Mouse (Mus musculus): ENCODE results near the gene Fopnl. TPM values are rescaled to one million over a fixed set of nuclear protein-coding genes. Genes with fewer than 3 reads are reported as not detected.

The Fopnl gene
- 147 and 150 TPM in 2 replicates for polyA plus RNA-seq (2015; fragmentation: Nextera tagmentation; extraction: Ambion mirVana)

DNA sequence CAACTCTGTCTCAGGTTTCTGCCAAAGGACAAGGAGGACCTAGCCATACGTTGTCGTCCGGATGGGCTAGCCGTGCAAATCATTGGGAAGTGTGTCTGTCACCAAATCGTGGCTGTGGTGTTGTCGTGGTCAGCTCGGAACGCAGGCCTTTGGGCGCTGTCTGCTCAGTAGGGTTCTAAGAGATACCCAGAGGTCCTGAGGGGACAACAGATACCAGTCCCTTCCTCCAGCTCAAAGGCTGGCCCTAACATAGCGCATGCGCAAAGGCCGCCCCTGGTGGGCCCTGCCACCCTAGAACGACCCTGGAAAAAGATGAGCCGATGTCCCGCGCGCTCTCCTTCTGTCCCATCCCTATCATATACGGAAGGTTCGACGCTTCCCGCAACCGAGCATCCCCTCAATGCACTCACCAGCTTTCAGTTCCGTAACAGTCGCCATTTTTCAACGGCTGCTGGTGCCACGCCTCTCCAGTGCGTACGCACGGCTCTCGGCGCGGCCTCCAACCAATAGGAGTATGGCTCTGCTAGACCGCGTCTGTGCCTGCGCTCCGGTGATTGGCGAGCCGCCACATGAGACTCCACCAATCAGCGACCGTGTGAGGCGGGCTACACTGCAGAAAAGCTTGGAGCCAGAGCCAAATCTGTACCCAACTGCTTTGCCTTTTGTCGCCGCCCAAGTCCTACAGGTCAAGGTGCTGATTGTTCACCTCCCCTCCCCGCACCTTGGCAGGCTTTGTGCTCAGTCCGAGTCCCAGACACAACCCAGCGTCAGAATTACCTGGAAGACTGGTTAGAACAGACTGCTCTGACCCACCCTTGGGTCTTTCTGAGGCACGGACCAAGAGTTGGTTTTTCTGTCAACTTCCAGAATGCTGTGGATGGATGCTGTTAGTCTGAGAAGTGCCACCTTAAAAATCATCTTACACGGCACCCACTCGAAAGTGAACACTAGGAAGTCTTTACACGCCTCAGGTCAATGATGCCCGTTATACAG lies at the start of gene Fopnl:
TSS of gene Fopnl (minus strand) at position 522 of the 993 bp plus-strand sequence.
- WGBS: 3% methylated on average over 51 of the region's 51 CpGs
- H3K27ac ChIP-seq (ENCODE audit: low read length): peak within 1 kb of the TSS; percentile 80
- ATAC-seq (ENCODE audit: low FRiP score, low TSS enrichment): peak; percentile 100
- H3K9ac ChIP-seq (replicated peaks; ENCODE audit: low read length): peak within 1 kb of the TSS; percentile 74
- peak within 1 kb of the TSS; percentile 77 for H3K4me2 ChIP-seq (replicated peaks; ENCODE audit: low read depth, low read length)
- peaks cover 14% of the 10 kb centered on the region for H3K36me3 ChIP-seq (ENCODE audit: insufficient read depth, low read length)
- no peaks in the 10 kb centered on the region for H3K27me3 ChIP-seq (ENCODE audit: insufficient read depth, low read length)
- H3K4me1 ChIP-seq (ENCODE audit: insufficient read depth, low read length): peaks cover 12% of the 10 kb centered on the region
- H3K4me3 ChIP-seq (ENCODE audit: low read length): peak within 1 kb of the TSS; percentile 90
- no peaks in the 10 kb centered on the region for H3K9me3 ChIP-seq (ENCODE audit: low read length)

DNA sequence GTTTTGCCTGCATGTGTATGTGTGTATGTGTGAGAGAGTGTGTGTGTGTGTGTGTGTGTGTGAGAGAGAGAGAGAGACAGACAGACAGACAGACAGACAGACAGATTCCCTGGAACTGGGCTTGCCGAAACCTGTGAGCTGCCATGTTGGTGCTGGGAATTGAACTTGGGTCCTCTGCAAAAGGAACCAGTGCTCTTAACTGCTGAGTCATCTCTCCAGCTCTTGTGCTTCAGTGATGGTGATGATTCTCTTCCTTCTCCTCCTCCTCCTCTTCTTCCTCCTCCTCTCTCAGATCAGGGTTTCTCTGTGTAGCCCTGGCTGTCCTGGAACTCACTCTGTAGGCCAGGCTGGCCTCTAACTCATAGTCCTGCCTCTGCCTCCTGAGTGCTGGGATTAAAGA lies 48.8 kb upstream of the Fopnl start:
- no peak for ATAC-seq (ENCODE audit: low FRiP score, low TSS enrichment)
- Histone ChIP-seq H3K27me3 (ENCODE audit: insufficient read depth, low read length) (no peaks in the 10 kb centered on the region), H3K4me3 (ENCODE audit: low read length) (no peak overlapping the region), H3K4me2 (replicated peaks; ENCODE audit: low read depth, low read length) (no peak overlapping the region), H3K9me3 (ENCODE audit: low read length) (no peaks in the 10 kb centered on the region), H3K36me3 (ENCODE audit: insufficient read depth, low read length) (no peaks in the 10 kb centered on the region), H3K27ac (ENCODE audit: low read length) (no peak overlapping the region), H3K4me1 (ENCODE audit: insufficient read depth, low read length) (peaks cover 14% of the 10 kb centered on the region), H3K9ac (replicated peaks; ENCODE audit: low read length) (no peak overlapping the region)
- WGBS: 100% methylated on average over 1 of the region's 1 CpGs

DNA sequence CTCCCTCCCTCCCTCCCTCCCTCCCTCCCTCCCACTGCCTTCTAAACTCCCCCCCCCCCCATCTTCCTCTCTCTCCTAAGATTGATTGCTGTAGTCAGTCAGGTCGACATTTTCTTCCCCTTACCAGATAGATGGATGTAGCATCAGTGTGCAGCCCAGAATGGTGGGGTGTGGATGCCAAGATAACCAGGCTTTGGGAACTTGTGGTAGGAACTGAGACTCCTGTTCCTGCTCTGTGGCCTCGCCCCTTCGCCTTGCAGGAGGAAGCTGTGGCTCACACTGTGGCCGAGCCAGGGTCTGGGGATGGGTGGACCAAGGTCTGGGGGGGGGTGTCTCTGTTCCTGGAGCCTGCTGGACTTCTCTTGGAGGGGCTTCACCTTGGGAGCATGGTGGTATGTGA lies 48.3 kb upstream of the Fopnl start:
- no peak overlapping the region for H3K9ac ChIP-seq (replicated peaks; ENCODE audit: low read length)
- no peaks in the 10 kb centered on the region for H3K9me3 ChIP-seq (ENCODE audit: low read length)
- no peak overlapping the region for H3K4me2 ChIP-seq (replicated peaks; ENCODE audit: low read depth, low read length)
- 59% methylated on average over 4 of the region's 4 CpGs for WGBS
- H3K27ac ChIP-seq (ENCODE audit: low read length): no peak overlapping the region
- H3K4me1 ChIP-seq (ENCODE audit: insufficient read depth, low read length): peaks cover 19% of the 10 kb centered on the region
- H3K4me3 ChIP-seq (ENCODE audit: low read length): no peak overlapping the region
- H3K36me3 ChIP-seq (ENCODE audit: insufficient read depth, low read length): no peaks in the 10 kb centered on the region
- no peaks in the 10 kb centered on the region for H3K27me3 ChIP-seq (ENCODE audit: insufficient read depth, low read length)
- ATAC-seq (ENCODE audit: low FRiP score, low TSS enrichment): no peak

DNA sequence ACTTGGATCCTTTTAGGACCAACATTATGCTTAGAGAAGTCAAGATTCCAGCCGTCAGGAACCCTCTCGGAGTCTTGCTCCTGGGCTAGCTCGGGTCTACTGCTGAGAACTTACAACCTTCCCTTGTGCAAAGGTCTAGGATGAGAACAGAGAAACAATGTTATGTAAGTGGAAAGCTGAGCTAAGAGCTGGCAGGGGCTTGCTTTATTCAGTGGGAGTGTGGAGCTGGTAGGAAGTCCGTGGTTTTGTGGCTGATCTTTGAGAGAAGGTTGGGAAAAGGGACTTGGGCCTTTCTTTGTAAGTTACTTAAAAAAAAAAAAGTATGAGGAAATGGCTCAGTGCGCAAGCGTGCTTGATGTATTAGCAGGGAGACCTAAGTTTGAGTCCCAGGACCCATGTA lies 46.9 kb upstream of the Fopnl start:
- ATAC-seq (ENCODE audit: low FRiP score, low TSS enrichment): no peak
- Histone ChIP-seq H3K9ac (replicated peaks; ENCODE audit: low read length) (no peak overlapping the region), H3K4me2 (replicated peaks; ENCODE audit: low read depth, low read length) (no peak overlapping the region), H3K4me3 (ENCODE audit: low read length) (no peak overlapping the region), H3K9me3 (ENCODE audit: low read length) (no peaks in the 10 kb centered on the region), H3K27ac (ENCODE audit: low read length) (no peak overlapping the region), H3K36me3 (ENCODE audit: insufficient read depth, low read length) (no peaks in the 10 kb centered on the region), H3K27me3 (ENCODE audit: insufficient read depth, low read length) (no peaks in the 10 kb centered on the region), H3K4me1 (ENCODE audit: insufficient read depth, low read length) (peaks cover 16% of the 10 kb centered on the region)
- 91% methylated on average over 6 of the region's 6 CpGs for WGBS

DNA sequence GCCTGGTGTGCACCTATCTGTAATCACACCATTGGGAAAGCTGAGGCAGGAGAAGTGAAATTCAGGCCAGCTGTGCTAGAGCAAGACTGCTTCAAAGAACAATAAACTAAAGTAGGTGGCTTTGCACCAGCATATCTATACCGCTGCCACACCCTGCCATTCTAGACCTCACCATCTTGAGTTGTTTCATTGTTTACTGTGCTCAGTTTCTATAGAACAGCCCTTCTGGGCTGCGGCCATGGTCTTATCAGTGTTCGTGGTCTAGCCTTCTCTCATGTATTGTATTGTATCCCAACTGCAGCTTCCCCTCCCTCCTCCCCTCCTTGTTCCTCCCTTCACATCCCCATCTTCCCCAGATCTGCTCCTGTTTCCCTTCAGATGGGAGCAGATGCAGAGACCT lies 46.3 kb upstream of the Fopnl start:
- Histone ChIP-seq H3K4me2 (replicated peaks; ENCODE audit: low read depth, low read length) (no peak overlapping the region), H3K4me3 (ENCODE audit: low read length) (no peak overlapping the region), H3K4me1 (ENCODE audit: insufficient read depth, low read length) (peaks cover 16% of the 10 kb centered on the region), H3K9ac (replicated peaks; ENCODE audit: low read length) (no peak overlapping the region), H3K9me3 (ENCODE audit: low read length) (no peaks in the 10 kb centered on the region), H3K27me3 (ENCODE audit: insufficient read depth, low read length) (no peaks in the 10 kb centered on the region), H3K36me3 (ENCODE audit: insufficient read depth, low read length) (no peaks in the 10 kb centered on the region), H3K27ac (ENCODE audit: low read length) (no peak overlapping the region)
- 95% methylated on average over 3 of the region's 3 CpGs for WGBS
- no peak for ATAC-seq (ENCODE audit: low FRiP score, low TSS enrichment)

DNA sequence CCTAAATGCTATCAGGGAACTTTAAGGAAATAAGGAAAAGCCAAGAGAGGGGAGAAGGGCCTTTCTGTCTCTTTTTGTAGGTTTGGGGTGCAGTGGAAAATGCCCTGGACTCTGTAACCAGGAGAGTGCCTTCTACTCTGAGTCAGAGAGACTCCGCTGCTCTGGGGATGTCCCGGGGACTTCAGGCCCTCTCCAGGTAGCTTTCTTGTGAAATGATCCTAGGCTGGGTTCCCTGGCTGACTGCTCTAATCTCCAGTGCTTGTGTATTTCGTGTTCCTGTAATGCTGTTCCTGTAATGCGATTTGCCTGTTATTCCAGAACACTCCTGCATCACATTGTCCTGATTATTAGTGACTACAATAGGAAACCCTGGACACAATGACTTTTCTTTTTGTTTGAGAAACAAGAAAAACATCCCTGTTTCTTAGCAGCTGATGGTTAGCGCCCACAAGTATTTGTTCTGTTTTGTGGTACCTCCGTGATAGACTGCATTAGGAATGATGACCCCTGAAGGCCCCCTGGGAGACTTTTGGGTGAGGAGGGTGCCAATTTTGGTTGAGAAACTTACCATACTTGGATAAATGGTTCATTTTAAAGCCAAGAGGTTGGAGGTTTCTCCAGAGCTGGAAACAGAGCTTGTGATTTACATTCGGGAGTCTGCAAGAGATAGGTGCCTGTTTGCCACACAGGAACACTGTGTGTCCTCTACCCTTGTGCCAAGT lies 45.1 kb upstream of the Fopnl start:
- WGBS: 35% methylated on average over 7 of the region's 7 CpGs
- Histone ChIP-seq H3K9ac (replicated peaks; ENCODE audit: low read length) (peak overlapping the region; percentile 85), H3K4me2 (replicated peaks; ENCODE audit: low read depth, low read length) (peak overlapping the region; percentile 93), H3K4me3 (ENCODE audit: low read length) (peak overlapping the region; percentile 81), H3K27me3 (ENCODE audit: insufficient read depth, low read length) (no peaks in the 10 kb centered on the region), H3K4me1 (ENCODE audit: insufficient read depth, low read length) (peaks cover 16% of the 10 kb centered on the region), H3K27ac (ENCODE audit: low read length) (no peak overlapping the region), H3K9me3 (ENCODE audit: low read length) (no peaks in the 10 kb centered on the region), H3K36me3 (ENCODE audit: insufficient read depth, low read length) (no peaks in the 10 kb centered on the region)
- ATAC-seq (ENCODE audit: low FRiP score, low TSS enrichment): no peak

DNA sequence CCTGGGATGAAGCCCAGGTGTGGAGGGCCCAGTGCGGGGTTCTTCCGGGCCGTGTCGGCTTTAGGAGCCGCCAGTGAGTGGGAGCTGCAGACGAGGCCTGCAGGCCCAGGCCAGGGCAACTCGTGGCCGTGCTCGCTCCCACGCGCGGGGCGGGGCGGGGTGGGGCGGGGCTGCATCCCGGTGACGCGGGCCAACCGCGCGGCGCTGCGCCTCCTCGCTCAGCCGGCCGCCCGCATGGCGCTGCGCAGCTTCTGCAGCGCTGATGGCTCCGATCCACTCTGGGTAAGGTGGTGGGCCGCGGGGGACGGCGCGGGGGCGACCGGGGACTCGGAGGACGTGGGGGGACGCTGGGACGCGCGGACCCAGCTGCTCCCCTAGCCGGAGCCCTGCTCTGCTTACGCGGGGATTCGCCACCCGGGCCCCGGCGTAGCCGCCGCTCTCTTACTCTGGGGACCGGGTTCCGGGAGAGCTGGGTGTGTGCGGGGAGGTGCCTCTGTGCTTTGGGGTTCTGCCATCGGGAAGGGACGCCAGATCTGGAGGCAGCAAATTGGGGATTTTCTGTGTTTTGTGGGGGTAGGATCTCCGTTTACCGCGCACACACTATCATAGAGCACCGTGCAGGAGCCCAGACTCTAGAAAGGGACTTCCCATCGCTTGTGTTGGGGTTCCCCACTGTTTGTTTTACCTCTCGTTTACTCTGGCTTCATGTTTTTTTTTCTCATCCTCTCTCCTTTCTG lies 44.3 kb upstream of the Fopnl start, which contains the start of gene Abcc1:
TSS of gene Abcc1 (plus strand) at position 197 of the 737 bp plus-strand sequence.
- Histone ChIP-seq H3K27me3 (ENCODE audit: insufficient read depth, low read length) (no peaks in the 10 kb centered on the region), H3K36me3 (ENCODE audit: insufficient read depth, low read length) (no peaks in the 10 kb centered on the region), H3K9ac (replicated peaks; ENCODE audit: low read length) (peak within 1 kb of the TSS; percentile 85), H3K4me3 (ENCODE audit: low read length) (peak within 1 kb of the TSS; percentile 81), H3K4me2 (replicated peaks; ENCODE audit: low read depth, low read length) (peak within 1 kb of the TSS; percentile 93), H3K4me1 (ENCODE audit: insufficient read depth, low read length) (peaks cover 16% of the 10 kb centered on the region), H3K9me3 (ENCODE audit: low read length) (no peaks in the 10 kb centered on the region), H3K27ac (ENCODE audit: low read length) (peak within 1 kb of the TSS; percentile 58)
- ATAC-seq (ENCODE audit: low FRiP score, low TSS enrichment): peak; percentile 97
- WGBS: under 1% methylated on average over 58 of the region's 64 CpGs

DNA sequence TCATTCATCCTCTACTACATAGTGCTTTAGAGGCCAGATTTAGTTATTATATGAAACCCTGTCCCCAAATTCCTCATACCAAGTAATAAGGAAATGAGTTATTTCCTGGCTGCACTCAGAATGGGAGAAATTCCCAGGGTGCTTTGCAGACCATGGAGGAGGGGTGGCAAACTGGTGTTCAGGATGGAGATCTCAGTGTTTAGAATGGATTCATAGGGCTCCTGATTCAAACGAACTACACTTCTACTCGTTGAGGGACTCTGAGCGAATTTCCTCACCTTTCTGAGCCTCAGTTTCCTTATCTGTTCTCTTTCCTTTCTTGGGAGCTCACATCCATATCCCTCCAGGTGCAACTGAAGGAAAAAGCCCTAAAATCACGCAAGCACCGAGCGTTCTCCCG lies 43.7 kb upstream of the Fopnl start:
- Histone ChIP-seq H3K4me1 (ENCODE audit: insufficient read depth, low read length) (peaks cover 16% of the 10 kb centered on the region), H3K9ac (replicated peaks; ENCODE audit: low read length) (peak overlapping the region; percentile 85), H3K27ac (ENCODE audit: low read length) (peak overlapping the region; percentile 58), H3K36me3 (ENCODE audit: insufficient read depth, low read length) (no peaks in the 10 kb centered on the region), H3K9me3 (ENCODE audit: low read length) (no peaks in the 10 kb centered on the region), H3K4me3 (ENCODE audit: low read length) (peak overlapping the region; percentile 81), H3K4me2 (replicated peaks; ENCODE audit: low read depth, low read length) (peak overlapping the region; percentile 93), H3K27me3 (ENCODE audit: insufficient read depth, low read length) (no peaks in the 10 kb centered on the region)
- peak; percentile 50 for ATAC-seq (ENCODE audit: low FRiP score, low TSS enrichment)
- WGBS: 1% methylated on average over 7 of the region's 7 CpGs

DNA sequence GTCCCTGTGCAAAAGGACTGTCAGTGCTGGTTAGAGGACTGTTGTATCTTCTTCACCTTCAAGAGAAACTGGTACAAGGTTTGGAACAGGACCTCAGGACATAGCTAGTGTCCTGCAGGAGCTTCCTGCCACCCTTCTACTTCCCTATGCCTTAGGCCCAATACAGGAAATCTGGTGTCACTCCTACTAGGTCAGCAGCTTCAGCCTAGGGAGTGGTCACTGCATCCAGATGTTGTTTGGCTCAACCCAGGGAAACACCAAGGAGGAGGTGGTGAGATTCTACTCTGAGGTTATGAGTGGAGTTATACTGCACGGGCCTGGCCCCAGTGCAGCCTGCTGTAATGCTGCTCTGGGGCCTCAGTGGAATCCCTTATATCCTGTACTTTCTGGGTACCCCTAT lies 41.3 kb upstream of the Fopnl start:
- no peak for ATAC-seq (ENCODE audit: low FRiP score, low TSS enrichment)
- no peaks in the 10 kb centered on the region for H3K27me3 ChIP-seq (ENCODE audit: insufficient read depth, low read length)
- no peak overlapping the region for H3K4me2 ChIP-seq (replicated peaks; ENCODE audit: low read depth, low read length)
- no peaks in the 10 kb centered on the region for H3K9me3 ChIP-seq (ENCODE audit: low read length)
- no peak overlapping the region for H3K27ac ChIP-seq (ENCODE audit: low read length)
- no peaks in the 10 kb centered on the region for H3K36me3 ChIP-seq (ENCODE audit: insufficient read depth, low read length)
- 64% methylated on average over 1 of the region's 1 CpGs for WGBS
- H3K4me3 ChIP-seq (ENCODE audit: low read length): no peak overlapping the region
- no peak overlapping the region for H3K9ac ChIP-seq (replicated peaks; ENCODE audit: low read length)
- H3K4me1 ChIP-seq (ENCODE audit: insufficient read depth, low read length): peaks cover 16% of the 10 kb centered on the region

All from kidney, embryonic 16.5 days (tissue).